Mouse (Mus musculus) heart, adult 2 months (tissue): Measurements from ENCODE around the gene Coq6.

ENCODE experiments used
- CTCF ChIP-seq: fragments of 200-600 bp; IDR thresholded peaks from 2 replicates; pipeline ENCODE4 v1.8.1; 2022; ENCODE audit warnings: antibody characterized with exemption, mild to moderate bottlenecking, moderate library complexity
- EP300 ChIP-seq: fragments of 200-500 bp; IDR thresholded peaks from 2 replicates; pipeline ENCODE4 v1.6.1; 2011; ENCODE audit warnings: low read depth, low read length, control low read depth; ENCODE audit not compliant: insufficient read depth
- POLR2A ChIP-seq: fragments of 200-500 bp; IDR thresholded peaks from 2 replicates; pipeline ENCODE4 v1.6.1; 2011; ENCODE audit warnings: mild to moderate bottlenecking, low read depth, low read length, control low read depth; ENCODE audit not compliant: insufficient read depth

GRCm38 (mm10) chr12:84416834-84417604 is 55.6 kb downstream of the Coq6 start, which contains the start of gene Rnf113a2:
- TF ChIP-seq CTCF (no peak), POLR2A (peak; percentile 84), EP300 (no peak)
